Mouse (Mus musculus) myocyte (in vitro differentiated cells): Measurements from ENCODE around the gene Rasal1.

ENCODE experiments used
- E2F4 ChIP-seq: IDR thresholded peaks from one replicate; pipeline ENCODE4 v1.6.1; 2011; ENCODE audit warnings: mild to moderate bottlenecking, control low read depth, moderate library complexity; ENCODE audit not compliant: insufficient read depth
- MAX ChIP-seq: IDR thresholded peaks from one replicate; pipeline ENCODE4 v1.6.1; 2011; ENCODE audit warnings: low read depth, mild to moderate bottlenecking, control low read depth
- MYOD1 ChIP-seq, 3 experiments: IDR thresholded peaks; one replicate each; pipeline ENCODE4 v1.6.1; 2011; ENCODE audit warnings: control low read depth in 2 of 3, low read depth in 2 of 3, mild to moderate bottlenecking in 2 of 3, moderate library complexity in 1 of 3; ENCODE audit not compliant: insufficient read length in 2 of 3, control insufficient read depth in 1 of 3
- POLR2A ChIP-seq: IDR thresholded peaks from one replicate; pipeline ENCODE4 v1.6.1; 2011; ENCODE audit warnings: low read depth, mild to moderate bottlenecking, control low read depth, moderate library complexity; ENCODE audit not compliant: insufficient read length
- TCF12 ChIP-seq: IDR thresholded peaks from one replicate; pipeline ENCODE4 v1.6.1; 2011; ENCODE audit warnings: mild to moderate bottlenecking, control low read depth; ENCODE audit not compliant: poor library complexity, insufficient read depth, severe bottlenecking
- USF1 ChIP-seq: IDR thresholded peaks from one replicate; pipeline ENCODE4 v1.6.1; 2011; ENCODE audit warnings: low read depth, mild to moderate bottlenecking, control low read depth, moderate library complexity

- no peak for TF ChIP-seq MAX
- TF ChIP-seq POLR2A = no peak
- no peak for TF ChIP-seq USF1
- TF ChIP-seq E2F4 = no peak
- TF ChIP-seq MYOD1 (IDR thresholded peaks at IDR 0.05; ENCODE audit: control insufficient read depth in 1 of 3, insufficient read length in 2 of 3, low read depth in 2 of 3) = no peak
- no peak for TF ChIP-seq TCF12
These were observed 842 bp downstream of the Rasal1 start for GRCm38 (mm10) chr5:120649374-120649933.
